Mouse (Mus musculus) spleen, postnatal 10 days (tissue): ENCODE data around the gene Abr.

ENCODE experiments used
- DNase-seq, 2 experiments: peaks; one replicate each; pipeline ENCODE4 v3.0.0; 2021 to 2022; ENCODE audit warnings: low spot score in 2 of 2

The Abr gene

DNA sequence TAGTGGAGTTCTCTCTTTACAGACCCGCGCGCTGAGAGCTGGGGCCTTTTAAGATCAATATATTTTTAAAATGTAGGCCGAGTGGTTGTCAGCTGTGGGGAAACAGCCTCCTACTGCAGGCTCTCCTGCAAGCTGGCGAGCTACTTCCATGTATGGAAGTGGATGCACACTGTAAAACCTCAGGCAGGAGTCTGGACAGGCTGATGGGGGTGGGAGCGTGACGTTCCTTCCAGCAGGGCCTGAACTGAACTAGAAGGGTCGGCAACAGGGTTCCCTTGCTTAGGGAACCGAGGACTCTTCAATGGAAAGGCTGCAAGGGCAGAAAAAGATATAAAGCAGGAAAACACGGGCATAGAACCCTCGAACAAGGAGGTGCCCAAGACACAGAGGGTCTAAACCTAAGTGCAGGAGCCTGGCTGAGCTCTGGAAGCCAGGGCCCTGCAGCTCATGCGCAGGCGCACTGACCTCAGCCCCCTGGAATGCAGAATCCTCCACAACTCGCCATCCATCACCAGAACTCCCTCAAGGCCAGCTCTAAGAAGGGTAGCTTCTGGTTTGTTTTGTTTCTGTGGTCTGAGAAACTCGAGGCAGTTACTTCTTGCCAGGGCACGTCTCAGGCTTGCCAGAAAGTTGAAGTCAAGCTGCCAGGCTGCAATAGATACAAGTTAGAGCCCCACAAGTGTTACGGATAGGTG lies 247.5 kb downstream of the Abr start:
- no peak for DNase-seq

DNA sequence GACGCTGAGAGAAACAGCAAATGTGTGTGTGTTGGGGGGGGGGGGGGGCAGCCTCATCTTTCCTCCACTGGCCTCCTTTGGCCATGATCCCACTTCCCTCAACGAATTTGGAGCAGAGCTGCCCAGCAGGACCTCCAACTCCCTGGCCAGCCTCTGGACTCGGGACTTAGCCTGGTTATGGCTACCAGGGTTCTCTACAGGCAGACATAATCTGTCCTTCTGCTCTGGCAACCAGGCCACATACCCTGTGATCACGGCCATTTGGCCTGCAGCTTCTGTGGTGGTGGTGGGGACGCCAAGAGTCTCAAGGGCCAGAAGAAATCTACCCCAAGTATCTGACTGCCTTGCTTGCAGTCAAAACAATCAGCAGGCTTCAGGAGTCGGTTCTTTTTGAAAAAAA lies 249.6 kb downstream of the Abr start:
- DNase-seq = no peak

DNA sequence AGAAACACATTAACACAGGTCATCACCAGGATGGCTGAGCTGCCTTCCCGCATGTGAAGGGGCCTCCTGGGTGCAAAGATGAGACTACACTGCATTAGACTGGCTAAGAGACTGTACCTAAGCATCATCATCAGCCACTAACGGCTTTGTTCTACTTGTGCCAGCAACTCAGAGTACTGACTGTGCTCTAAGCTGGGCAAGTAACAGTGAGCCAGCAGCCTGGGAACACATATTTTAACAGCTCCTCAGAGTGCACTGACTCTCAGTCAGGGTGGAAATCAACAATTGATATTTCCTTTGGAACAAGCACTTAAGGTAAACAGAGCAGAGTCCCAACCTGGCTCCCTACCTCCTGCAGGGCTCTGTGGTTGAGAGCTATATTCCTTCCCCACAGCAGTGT lies 250.0 kb downstream of the Abr start:
- no peak for DNase-seq

DNA sequence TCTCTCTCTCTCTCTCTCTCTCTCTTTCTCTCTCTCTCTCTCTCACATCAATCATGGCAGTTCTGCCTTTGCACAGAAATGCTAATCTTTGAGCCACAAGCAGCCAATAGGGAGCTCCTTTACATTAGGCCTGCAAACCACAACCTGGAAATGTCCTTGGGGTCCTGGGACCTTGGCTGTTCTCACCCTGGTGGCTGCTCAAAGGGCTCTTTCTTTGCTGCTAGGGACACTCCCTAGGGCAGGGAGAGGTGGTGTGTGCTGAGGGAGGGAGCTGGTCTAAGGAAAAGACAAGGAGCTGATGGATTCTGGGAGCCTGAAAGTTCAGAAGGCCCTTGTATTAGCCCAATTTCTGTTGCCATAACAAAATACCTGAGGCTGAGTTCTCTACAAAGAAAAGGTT lies 251.6 kb downstream of the Abr start:
- DNase-seq = no peak
